Mouse (Mus musculus): Measurements from ENCODE around the gene Slc30a3.

Gene Slc30a3

DNA sequence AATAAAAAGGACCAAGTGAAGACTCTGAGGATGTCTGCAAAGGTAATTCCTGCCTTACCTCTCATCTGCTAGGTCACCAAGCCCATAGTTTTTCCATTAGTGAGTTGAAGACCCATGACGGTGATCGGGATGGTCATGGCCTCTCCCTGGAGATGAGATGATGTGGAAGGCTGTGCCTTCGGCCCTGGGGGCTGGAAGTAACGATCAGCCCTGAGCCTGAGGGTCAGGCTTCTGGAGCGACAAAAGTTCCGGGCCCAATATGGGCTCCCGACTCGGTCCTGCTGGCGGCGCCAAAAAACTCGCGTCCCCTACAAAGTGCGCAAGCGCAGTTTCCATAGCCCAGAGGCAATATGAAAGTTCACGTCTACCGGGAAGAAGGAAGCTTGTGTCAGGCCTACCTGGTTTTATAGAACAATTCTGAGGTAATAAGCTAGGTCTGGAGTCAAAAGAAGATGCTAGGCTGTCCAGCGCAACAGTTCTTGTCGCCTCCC is at the start of gene Slc30a3:
Gene Slc30a3, minus strand, starts transcription at position 238 of the 491 bp plus-strand sequence.
- peak; percentile 57 for DNase-seq (ENCODE audit: low read depth, low spot score)

DNA sequence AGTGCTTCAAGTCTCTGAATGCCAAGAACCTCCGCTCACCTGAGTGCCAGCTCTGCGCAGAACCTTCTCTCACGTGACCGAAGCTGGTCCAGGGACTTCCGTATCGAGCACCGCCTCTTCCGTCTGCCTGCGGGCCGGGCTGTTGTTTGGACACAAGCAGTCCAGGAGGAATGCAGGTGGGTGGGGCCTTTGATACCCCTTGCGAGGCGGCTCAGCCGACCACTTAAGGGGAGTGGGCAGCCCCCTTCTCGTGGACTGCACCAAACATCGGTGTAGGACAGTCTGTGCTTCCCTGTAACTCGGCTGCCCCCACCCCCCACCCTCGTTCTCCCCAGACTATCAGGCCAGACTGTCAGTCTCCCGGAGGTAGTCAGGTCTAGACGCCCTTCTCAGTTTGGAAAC is 46.1 kb upstream of the Slc30a3 start, which contains the start of gene Mpv17:
Gene Mpv17, minus strand, starts transcription at position 100 of the 402 bp plus-strand sequence.
- DNase-seq (ENCODE audit: low read depth, low spot score): peak; percentile 95

DNA sequence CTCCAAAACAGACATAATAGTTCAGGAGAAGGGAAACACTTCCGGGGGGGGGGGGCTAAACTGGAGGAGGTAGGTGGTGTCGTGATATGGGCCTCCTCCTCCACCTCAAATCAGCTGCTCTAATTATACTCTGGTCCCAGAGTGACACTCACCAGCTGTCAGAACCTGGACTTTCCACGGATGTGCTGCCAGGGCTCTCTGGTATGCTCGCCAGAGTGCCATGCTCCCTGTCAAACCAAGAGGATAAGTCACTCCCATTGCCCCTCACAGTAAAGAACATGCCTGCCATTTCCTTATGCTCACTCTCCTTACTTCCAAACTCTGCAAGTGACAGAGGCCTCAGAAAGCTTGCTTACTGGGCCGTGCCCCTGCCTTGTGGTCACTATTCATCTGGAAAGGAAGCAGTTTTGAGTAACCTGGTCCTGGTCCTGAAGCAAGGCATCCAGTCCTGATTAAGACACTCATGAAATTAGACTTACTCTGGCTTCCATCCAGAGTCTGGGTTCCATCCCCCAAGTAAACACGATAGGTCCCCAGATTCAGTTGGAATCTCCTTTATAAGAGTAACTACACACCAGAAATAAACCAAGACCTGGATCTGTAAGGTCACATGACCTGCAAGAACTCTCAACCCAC is 45.6 kb upstream of the Slc30a3 start:
- no peak for DNase-seq (ENCODE audit: low read depth, low spot score)

DNA sequence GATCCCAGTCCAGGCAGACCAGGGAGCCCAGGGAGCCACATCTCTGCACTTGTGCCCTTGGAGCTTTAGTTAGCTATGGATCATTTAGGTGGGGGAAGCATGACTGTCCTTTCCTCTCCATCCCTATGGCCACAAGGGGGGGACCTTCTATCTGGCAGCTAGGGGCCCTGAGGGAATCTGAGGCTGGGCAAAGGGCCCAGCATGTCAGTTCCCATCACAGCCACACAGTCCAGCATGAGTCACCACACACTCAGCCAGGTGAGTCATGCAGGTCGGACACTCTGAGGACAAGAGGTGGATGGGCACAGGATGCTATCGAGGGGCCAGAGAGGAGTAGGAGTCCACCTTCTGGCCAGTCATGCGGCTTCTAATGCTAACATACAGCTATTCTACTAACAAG is 43.7 kb upstream of the Slc30a3 start:
- DNase-seq (ENCODE audit: low read depth, low spot score): peak; percentile 25

DNA sequence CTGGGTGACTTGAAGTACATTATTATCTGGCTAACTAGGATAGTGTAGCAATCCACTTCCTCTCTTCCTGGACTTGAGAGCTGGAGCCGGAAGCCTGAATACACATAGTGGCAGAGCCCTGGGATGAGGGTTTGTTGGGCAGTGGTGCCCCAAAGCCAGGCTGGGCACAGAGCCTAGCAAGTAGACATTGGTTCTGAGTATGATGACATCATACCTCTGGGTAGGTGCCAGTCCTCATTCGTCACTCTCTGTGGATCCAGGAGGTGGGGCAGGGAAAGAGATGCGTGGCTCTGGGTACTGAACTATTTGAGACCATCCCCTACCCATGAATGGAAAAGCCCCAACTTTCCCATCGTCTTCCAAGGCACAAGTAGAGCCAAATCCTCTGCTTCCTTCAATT is 41.7 kb upstream of the Slc30a3 start:
- no peak for DNase-seq (ENCODE audit: low read depth, low spot score)

DNA sequence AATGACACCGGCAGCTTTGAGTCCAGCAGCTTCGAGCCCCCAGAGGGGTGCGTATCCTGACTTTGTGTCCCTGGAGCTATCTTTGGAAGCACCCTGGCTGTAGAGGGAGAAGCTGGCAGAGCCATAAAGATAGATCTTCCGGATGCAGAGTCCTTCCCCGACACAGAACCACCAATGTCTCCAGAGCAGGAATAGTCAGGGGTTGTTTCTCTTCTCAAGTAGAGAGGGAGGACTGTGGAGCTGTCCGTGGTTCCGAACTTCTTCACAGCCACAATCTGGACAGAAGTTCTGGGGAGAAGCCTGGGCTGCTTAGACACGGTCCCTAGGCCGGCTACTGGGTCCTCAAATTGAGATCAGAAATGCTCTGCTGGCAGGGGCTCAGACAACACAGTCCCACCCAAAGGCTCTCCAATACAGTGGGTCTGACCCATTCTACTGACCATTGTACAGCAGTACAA is 31.0 kb upstream of the Slc30a3 start:
- DNase-seq (ENCODE audit: low read depth, low spot score): peak; percentile 84

DNA sequence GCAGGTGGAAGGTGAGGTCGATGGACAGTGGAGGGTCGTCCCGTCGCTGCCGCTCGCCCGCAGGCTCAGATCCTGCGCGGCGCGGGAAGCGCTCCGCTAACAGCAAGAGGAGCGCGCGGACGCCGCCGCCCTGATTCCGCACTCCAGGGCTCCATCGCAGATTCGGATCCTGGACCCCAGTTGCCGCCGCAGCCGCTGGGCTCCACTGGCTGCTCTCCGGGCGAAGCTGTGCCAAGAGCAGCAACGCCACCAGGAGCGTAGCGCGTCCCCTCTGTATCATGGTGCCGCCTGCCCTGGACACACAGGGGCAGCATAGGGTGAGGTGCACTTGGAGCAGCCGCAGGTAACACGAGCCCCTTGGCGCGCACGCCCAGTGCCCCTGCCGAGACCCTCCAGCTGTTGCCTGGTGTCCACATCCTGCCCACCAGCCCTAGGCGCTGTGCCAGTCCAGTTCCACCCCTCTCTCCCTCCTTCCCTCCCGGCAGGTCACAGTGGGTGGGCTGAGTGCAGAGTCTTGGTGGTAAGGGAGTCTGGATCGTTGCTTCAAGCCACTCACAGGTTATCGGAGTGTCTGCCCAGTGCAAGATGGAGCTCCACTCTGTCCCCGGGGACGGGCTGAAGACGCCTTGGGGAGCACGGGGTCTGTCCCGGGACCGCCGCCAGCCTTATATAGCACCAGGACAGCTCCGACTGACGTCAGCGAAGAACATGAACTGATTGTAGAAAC is 30.4 kb upstream of the Slc30a3 start, which contains the start of gene Ucn:
Gene Ucn, minus strand, starts transcription at position 589 of the 727 bp plus-strand sequence.
- DNase-seq (ENCODE audit: low read depth, low spot score): peak; percentile 69

DNA sequence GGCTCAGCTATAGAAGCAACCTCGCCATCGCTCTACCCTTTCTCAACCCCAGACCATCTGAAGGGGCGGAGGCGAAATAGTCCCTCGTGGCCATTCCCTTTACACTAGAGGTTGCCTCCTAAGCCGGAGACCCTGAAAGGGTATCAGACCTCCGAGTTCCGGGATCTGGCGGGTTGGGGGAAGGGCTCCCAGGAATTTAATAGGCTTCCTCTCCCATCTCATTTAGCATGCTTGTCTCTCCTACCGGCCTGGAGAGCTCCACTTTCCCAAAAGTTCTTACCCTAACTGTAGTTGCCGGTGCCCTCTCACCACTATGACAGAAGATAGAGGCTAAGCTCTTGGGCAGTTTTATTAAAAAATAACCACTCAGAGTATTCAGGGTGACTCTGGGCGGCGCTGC is 29.6 kb upstream of the Slc30a3 start:
- peak; percentile 52 for DNase-seq (ENCODE audit: low read depth, low spot score)

DNA sequence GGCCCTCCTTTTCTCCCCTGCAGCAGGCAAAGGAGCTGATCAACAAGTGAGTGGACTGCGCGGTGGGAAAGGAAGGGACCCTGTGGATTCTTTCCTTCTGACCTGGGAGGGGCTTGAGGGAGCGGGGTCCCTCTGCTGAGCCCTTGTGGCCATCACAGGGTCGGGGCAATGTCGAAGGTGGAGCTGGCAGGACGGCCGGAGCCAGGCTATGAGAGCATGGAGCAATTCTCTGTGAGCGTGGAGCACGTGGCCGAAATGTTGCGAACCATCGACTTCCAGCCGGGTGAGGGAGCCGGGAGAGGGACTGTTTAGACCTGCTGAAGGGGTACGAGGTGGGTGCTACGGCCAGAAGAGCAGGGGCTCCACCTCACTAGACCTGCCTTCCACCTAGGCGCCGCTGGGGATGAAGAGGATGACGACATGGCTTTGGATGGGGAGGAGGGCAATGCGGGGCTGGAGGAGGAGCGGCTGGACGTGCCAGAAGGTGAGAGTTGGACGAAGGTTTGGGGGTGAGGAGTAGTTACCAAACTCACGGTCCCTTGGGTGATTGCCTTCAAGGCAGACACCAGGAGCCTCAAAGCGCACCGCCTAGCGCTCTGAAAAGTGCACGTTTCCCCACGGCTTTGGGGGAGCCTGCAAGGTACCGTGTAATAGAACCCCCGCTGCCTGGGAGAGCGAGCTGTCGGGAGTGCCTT is 28.8 kb upstream of the Slc30a3 start:
- DNase-seq (ENCODE audit: low read depth, low spot score): peak; percentile 43

DNA sequence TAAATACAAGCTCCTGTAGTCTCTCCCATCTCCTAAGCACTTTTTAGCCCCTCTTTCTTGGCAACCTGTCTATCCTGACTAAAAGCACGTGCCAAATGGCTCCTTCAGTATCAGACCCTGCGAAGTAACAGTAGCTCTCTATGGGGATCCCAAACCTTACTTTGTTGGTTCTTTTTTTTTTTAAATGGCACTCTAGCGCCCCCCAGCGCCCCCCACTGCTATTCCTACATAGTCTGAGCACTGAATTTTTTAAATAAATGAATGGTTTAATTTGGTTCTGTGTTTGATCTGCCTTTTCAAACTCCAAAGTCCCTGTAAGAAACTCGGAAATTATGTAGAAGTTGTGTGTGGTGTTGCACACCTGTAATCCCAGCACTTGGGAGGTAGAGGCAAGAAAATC is 18.0 kb upstream of the Slc30a3 start:
- peak; percentile 45 for DNase-seq (ENCODE audit: low read depth, low spot score)

DNA sequence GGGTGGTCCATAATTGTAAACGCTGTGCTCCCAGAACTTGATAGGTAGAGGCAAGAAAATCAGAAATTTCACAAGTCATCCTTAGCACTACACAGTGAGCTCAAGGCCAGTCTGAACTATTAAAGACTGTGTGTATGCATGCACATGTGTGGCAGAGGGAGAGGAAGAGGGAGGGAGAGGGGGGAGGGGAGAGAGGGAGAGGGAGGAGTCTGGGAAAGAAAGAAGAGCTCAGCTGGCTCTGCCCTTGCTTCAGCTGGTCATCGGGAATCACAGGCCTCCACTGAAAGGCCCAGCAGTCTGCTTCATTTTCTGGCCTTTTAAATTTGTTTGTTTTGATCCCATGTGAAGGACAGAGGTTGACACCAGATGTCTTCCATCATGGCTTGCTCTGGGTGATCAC is 15.4 kb upstream of the Slc30a3 start:
- no peak for DNase-seq (ENCODE audit: low read depth, low spot score)

DNA sequence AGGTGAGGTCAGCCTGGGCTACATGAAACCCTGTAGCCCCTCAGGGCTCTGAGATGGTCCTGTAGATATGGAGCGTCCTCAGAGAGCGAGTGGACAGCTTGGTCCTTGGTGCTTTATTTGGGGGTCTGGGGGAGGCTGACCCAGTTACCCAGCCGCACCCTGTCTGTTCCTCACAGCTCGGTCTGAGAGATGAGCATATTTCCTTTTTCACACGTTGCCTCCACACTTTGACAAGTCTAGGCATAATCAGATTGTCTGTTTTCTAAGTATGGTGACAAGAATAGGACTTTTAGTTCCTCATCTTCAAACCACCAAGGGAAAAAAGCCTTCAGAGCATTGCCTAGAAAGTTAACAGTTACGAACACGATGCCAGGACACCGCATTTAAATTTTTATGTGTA is 13.1 kb upstream of the Slc30a3 start:
- no peak for DNase-seq (ENCODE audit: low read depth, low spot score)

DNA sequence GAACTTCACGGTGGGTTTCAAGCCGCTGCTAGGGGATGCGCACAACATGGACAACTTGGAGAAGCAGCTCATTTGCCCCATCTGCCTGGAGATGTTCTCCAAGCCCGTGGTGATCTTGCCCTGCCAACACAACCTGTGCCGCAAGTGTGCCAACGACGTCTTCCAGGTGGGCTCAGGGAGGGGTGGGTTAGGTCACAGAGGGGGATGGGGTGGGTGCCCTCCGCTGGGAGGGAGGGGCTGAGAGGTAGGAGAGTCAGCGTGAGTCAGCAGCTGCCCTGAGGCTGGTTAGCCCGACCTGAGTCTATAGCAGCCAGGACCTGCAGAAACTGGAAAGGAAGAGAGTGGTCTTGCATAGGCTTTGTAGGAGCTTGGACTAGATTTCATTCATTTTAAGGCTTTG is 8.9 kb upstream of the Slc30a3 start:
- DNase-seq (ENCODE audit: low read depth, low spot score): peak; percentile 61

DNA sequence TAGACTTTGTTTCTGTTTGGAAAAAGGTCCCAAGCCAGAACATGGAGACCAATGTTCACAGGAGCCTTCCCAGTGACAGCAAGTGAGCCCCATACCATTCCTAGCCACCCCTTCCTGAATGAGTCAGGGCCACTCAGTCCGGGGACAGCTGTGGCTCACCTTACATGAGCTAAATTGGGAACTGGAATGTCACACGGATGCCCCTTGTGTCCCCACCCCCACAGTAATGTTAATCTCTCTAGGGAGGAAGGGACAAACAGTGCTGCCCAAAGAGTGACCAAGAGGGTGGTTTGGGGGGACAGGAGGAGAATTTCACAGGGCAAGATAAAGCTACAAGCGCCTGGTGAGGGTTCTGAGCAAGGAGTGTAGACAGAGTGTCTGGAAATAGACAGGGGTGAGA is 8.3 kb upstream of the Slc30a3 start, which contains the start of gene Trim54:
Gene Trim54, plus strand, starts transcription at position 359 of the 400 bp plus-strand sequence.
- no peak for DNase-seq (ENCODE audit: low read depth, low spot score)

DNA sequence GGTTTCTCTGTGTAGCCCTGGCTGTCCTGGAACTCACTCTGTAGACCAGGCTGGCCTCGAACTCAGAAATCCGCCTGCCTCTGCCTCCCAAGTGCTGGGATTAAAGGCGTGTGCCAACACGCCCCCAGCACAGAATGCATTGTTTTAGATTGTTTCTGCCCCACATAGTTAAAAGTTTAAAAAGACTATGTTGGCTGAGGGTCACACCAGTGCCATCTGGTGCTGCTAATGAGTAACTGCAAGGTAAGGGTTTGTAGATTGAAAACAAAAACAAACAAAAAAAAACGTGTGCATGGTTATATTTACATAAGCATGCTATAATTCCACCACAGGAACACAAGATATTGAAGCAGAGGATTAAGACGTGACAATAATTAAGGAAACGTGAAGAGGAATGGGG is 2.7 kb upstream of the Slc30a3 start:
- peak; percentile 59 for DNase-seq (ENCODE audit: low read depth, low spot score)

DNA sequence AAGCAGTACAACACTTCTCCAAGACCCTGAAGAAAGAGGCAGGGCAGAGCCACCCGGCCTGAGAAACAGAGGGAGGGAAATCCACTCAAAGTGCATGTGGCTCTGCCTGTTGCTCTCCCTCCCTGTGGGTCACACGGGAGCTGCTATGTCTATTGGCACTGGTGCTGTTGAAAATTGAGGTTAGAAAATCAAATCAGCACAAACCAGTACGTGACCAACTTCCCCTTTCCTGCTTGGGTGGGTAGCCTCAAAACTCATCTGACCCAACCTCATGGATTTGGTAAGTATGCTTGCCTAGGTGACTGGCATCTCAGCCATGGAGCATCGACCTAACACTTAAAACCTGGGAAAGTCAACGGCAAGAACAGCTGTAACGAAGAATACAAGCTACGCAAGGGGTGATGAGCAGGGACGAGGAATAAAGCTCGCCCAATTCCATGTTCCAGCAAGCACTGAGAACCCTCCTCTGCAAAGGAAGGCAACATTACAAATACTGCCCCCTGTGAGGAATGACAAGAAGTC is 2.2 kb downstream of the Slc30a3 start, which contains the start of gene Dnajc5g:
Gene Dnajc5g, plus strand, starts transcription at position 472 of the 522 bp plus-strand sequence.
- DNase-seq (ENCODE audit: low read depth, low spot score): no peak

DNA sequence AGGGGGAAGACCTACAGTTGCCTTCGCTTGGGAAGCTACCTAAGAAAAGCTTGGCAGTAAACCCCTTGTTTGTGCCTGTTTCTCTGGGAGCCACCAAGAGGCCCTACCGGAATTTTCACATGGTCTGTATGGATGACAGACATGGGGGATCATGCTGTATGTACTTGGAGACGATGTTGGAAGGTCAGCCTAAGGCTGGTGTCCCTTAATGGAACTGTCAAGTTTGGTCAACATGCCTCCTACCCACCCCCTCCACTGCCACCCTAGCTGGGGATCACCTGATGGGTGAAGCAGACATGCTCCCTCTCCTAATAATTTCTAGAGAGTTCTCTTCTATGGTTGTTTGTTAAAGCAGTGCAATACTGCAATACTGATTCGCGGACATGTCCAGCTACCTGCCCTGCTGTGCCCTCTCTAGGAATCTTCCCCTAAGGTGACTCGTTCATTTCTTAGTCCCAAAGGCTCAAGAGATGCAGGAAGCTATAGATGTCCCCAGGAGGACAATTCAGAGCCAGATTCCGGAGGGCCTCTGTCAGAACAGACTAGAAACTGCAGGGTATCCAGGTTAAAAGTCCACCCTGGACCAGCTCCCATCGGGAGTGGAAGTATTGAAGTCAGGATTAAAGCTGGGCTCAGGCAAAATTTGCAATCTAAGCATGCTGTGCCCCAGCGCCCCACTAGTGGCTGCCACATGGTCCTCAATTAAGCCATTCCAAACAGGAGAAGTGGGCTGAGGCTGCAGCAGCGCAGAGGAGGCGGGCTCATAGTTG is 12.1 kb downstream of the Slc30a3 start:
- no peak for DNase-seq (ENCODE audit: low read depth, low spot score)

DNA sequence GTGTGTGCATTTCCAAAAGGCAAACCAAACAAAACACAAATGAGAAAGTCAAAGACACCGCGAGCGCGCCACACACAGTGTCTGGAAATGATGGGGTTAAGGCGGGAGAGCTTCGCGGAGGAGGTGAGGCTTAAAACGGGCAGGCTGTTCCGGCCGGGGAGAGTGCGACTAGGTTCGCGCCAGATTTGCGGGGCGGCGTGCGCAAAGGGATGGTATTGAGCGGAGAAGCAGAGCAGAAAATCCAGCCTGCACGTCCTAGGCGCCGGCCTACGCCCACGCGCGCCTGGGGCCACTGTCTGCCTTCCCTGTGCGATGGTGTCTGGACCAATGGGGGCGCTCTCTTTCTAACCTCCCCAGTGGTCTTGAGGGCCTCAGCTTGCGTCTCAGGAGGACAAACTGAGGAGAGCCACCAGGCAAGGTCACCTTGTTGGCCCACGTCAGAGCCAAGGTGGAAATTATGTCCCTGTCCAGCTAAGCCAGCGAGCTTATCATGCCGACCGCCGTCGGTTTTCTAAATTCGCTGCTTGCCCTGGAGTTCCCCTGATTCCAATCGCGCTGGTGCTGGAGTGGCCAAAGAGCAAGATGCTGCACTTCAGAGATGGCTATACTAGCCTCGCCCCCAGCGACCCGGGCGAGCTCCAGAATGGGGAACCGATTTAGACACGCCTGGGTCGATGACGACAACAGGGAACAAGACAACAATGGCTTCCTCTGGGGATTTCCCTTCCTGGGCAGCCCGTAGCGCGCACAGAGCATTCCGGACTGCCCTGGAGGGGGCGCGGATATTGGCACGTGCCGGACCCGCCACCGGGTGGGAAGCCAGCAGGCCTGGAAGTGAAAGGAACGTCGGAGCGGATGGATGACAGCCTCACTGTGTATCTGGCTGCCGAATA is 13.0 kb downstream of the Slc30a3 start:
- DNase-seq (ENCODE audit: low read depth, low spot score): peak; percentile 79

DNA sequence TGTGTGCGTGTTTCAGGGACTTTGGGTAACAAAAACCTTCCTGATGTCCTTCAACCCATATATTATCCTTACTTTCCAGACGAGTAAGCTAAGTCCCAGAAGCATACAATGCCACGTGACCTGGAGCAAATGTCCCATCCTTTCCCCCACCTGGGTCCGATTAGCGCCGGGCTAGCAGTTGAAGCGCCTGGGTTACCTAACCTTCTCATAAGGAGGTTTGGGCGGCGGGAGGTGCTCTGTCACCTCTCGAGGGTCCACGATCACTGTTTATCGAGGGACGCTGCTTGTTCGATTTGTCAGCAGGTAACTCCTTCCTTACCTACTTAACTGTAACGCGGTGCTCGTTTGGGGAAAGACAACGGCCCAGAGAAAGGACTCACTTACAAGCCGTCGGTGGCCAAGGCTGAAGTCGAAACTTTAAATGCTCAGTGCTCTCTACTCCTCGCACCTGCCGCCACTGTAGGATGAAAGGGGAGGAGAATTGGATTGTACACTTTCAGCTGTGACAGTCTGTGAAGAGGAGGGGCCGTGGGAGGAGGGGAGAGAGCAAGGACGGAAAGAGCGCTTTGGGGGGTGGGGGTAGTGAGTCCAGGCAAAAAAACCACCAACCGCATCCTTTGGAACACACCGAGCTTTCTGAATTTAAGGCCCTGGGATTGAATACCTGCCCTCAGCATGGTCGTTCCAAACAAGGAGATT is 13.8 kb downstream of the Slc30a3 start:
- peak; percentile 26 for DNase-seq (ENCODE audit: low read depth, low spot score)

Data from R1 (cell line).